Mouse (Mus musculus) gastrocnemius, postnatal 14 days (tissue): Measurements from ENCODE around the gene Spint5. TPM values are rescaled to one million over a fixed set of nuclear protein-coding genes. Genes with fewer than 3 reads are reported as not detected.

Source experiments
- total RNA-seq, 2 experiments: library from RNA; stranded (reverse); gene quantifications; 2 replicates each; pipeline ENCODE4 v1.2.3; 2021

Gene Spint5
- total RNA-seq, 2 experiments from 2014 or later: not detected

Other genes starting within 250 kb of the Spint5 start
- gene Trp53tg5, start 241.6 kb upstream of the Spint5 start, total RNA-seq: not detected
- 10 to 100 TPM; 14.6 to 20.6 TPM for gene Dbndd2, start 229.2 kb upstream of the Spint5 start, total RNA-seq
- 10 to 100 TPM; 36.8 to 41.0 TPM for gene Pigt, start 217.8 kb upstream of the Spint5 start, total RNA-seq
- not detected for gene Wfdc2, start 152.9 kb upstream of the Spint5 start, total RNA-seq
- not detected for gene Spint3, start 141.8 kb upstream of the Spint5 start, total RNA-seq
- not detected for gene Wfdc6a, start 129.9 kb upstream of the Spint5 start, total RNA-seq
- not detected for gene Eppin, start 121.7 kb upstream of the Spint5 start, total RNA-seq
- gene Wfdc6b, start 101.8 kb upstream of the Spint5 start, total RNA-seq: not detected
- not detected for gene Wfdc8, start 101.7 kb upstream of the Spint5 start, total RNA-seq
- gene Wfdc16, start 76.5 kb upstream of the Spint5 start, total RNA-seq: not detected
- gene Wfdc10, start 59.3 kb upstream of the Spint5 start, total RNA-seq: not detected
- not detected for gene Wfdc9, start 58.7 kb upstream of the Spint5 start, total RNA-seq
- not detected for gene Wfdc11, start 41.2 kb upstream of the Spint5 start, total RNA-seq
- gene Wfdc13, start 30.2 kb upstream of the Spint5 start, total RNA-seq: not detected
- gene Spint4, start 16.8 kb upstream of the Spint5 start, total RNA-seq: not detected
- not detected for gene Wfdc3, start 30.6 kb downstream of the Spint5 start, total RNA-seq
- gene Dnttip1, start 30.7 kb downstream of the Spint5 start, total RNA-seq: 10 to 100 TPM; 23.4 to 26.6 TPM
- gene Ube2c, start 54.6 kb downstream of the Spint5 start, total RNA-seq: 1 to 10 TPM; 6.9 to 8.1 TPM
- gene Tnnc2, start 64.7 kb downstream of the Spint5 start, total RNA-seq: over 10,000 TPM; 14,912 to 15,737 TPM
- gene Snx21, start 70.5 kb downstream of the Spint5 start, total RNA-seq: 10 to 100 TPM; 18.0 to 18.7 TPM
- 1 to 10 TPM; 9.0 to 9.7 TPM for gene Acot8, start 89.6 kb downstream of the Spint5 start, total RNA-seq
- gene Zswim3, start 89.8 kb downstream of the Spint5 start, total RNA-seq: 1 to 10 TPM; 1.1 to 1.2 TPM
- gene Zswim1, start 107.4 kb downstream of the Spint5 start, total RNA-seq: 1 to 10 TPM; 3.3 to 4.6 TPM
- gene Spata25, start 113.2 kb downstream of the Spint5 start, total RNA-seq: under 1 TPM in 1 of 2 experiments, not detected in 1; 0.49 TPM
- 10 to 100 TPM; 51.4 to 55.2 TPM for gene Ctsa, start 117.6 kb downstream of the Spint5 start, total RNA-seq
- gene Neurl2, start 118.2 kb downstream of the Spint5 start, total RNA-seq: 10 to 100 TPM; 44.8 to 49.4 TPM
- gene Pltp, start 142.4 kb downstream of the Spint5 start, total RNA-seq: 10 to 100 TPM; 19.9 to 22.8 TPM
- gene Pcif1, start 164.0 kb downstream of the Spint5 start, total RNA-seq: 10 to 100 TPM; 22.2 to 26.6 TPM
- gene Zfp335, start 196.5 kb downstream of the Spint5 start, total RNA-seq: 1 to 10 TPM; 8.4 TPM
- gene Mmp9, start 225.5 kb downstream of the Spint5 start, total RNA-seq: 1 to 10 TPM in 1 of 2 experiments, under 1 TPM in 1; 0.95 to 1.2 TPM
- gene Slc12a5, start 245.5 kb downstream of the Spint5 start, total RNA-seq: 1 to 10 TPM in 1 of 2 experiments, under 1 TPM in 1; 0.55 to 1.0 TPM